Mouse (Mus musculus) testis, postnatal 14 days (tissue): ENCODE data around the gene Olfr1045.
"Not testable (repeated sequence)": the region's sequence is repeated elsewhere in the genome, so short reads cannot be mapped to it uniquely, and the experiment has no call there.

Experiments used
- DNase-seq: peaks from one replicate; pipeline ENCODE4 v3.0.0; 2021; ENCODE audit warnings: low spot score

The Olfr1045 gene

GRCm38 (mm10) chr2:86202909-86203308, at the start of gene Olfr1045:
Gene Olfr1045, minus strand, starts transcription at chr2:86203009.
- DNase-seq = no peak

GRCm38 (mm10) chr2:86240189-86240588, 37.4 kb upstream of the Olfr1045 start, which contains the start of gene Olfr1048:
Gene Olfr1048, minus strand, starts transcription at chr2:86240289.
- no peak for DNase-seq

GRCm38 (mm10) chr2:86231301-86231700, 28.5 kb upstream of the Olfr1045 start, which contains the start of gene Olfr1047:
Gene Olfr1047, minus strand, starts transcription at chr2:86231401.
- no peak for DNase-seq

- no peak for DNase-seq
Observed at GRCm38 (mm10) chr2:86219214-86219613, 16.4 kb upstream of the Olfr1045 start, which contains the start of gene Olfr1046. Gene Olfr1046, minus strand, starts transcription at chr2:86219314.

- no peak for DNase-seq
Observed at GRCm38 (mm10) chr2:86195863-86196262, 6.9 kb downstream of the Olfr1045 start.

- no peak for DNase-seq
Observed at GRCm38 (mm10) chr2:86185583-86185982, 17.2 kb downstream of the Olfr1045 start, which contains the start of gene Olfr52. Gene Olfr52, minus strand, starts transcription at chr2:86185683.

- no peak for DNase-seq
Observed at GRCm38 (mm10) chr2:86179950-86180349, 22.9 kb downstream of the Olfr1045 start.

- no peak for DNase-seq
Observed at GRCm38 (mm10) chr2:86177720-86178119, 25.1 kb downstream of the Olfr1045 start, which contains the start of gene Olfr1044. Gene Olfr1044, minus strand, starts transcription at chr2:86177820.

GRCm38 (mm10) chr2:86175422-86175821, 27.4 kb downstream of the Olfr1045 start:
- DNase-seq = not testable (repeated sequence)

- no peak for DNase-seq
Observed at GRCm38 (mm10) chr2:86167422-86167821, 35.4 kb downstream of the Olfr1045 start, which contains the start of gene Olfr1043. Gene Olfr1043, minus strand, starts transcription at chr2:86167522.

GRCm38 (mm10) chr2:86161738-86162137, 41.1 kb downstream of the Olfr1045 start, which contains the start of gene Olfr1042:
Gene Olfr1042, minus strand, starts transcription at chr2:86161838.
- DNase-seq = no peak

GRCm38 (mm10) chr2:86146632-86147031, 56.2 kb downstream of the Olfr1045 start, which contains the start of gene Olfr1040:
Gene Olfr1040, minus strand, starts transcription at chr2:86146732.
- DNase-seq = no peak
